9 mouse cellular contexts compared by ENCODE assay signal in genomic region chr4:133217641-133218040, GRCm38 (mm10). TPM values are rescaled to one million over a fixed set of nuclear protein-coding genes. Genes with fewer than 3 reads are reported as not detected.
DNase-seq lines count a peak whose midpoint lies in the region; ATAC-seq and TF ChIP-seq lines count a peak whose summit lies in the region.
"Had no signal": no experiment of that assay in that cellular context is flagged by ENCODE, and none has a peak within 500 bp of the region (broad histone marks: within the 10 kb centered on the region; RNA-seq: fewer than 3 reads in every experiment).

No protein-coding gene starts in this region.

- H3K4me3 ChIP-seq in layer of hippocampus, adult 2 months: no peak overlapping the region
- H3K4me3 ChIP-seq in G1E (ENCODE audit: low read depth, low read length): no peak overlapping the region
- no peak overlapping the region for H3K4me3 ChIP-seq in forebrain, embryonic 12.5 days (replicated peaks)
- no peak overlapping the region for H3K4me3 ChIP-seq in liver, embryonic 14.5 days (ENCODE audit: insufficient read depth in 1 of 2, low read depth in 2 of 2, low read length in 2 of 2)
- H3K4me3 ChIP-seq: lung, embryonic 15.5 days had no signal

- WGBS in forebrain, embryonic 12.5 days: under 1% methylated on average over 5 of the region's 5 CpGs
- WGBS in liver, embryonic 14.5 days (ENCODE audit: insufficient replicate concordance): 5% methylated on average over 5 of the region's 5 CpGs

- no peak overlapping the region for H3K27ac ChIP-seq in layer of hippocampus, adult 2 months
- no peak overlapping the region for H3K27ac ChIP-seq in forebrain, embryonic 12.5 days
- no peak overlapping the region for H3K27ac ChIP-seq in liver, embryonic 14.5 days
- H3K27ac ChIP-seq: lung, embryonic 15.5 days had no signal

- no peak; the same call in 1 of the 2 replicates for ATAC-seq in G1E (ENCODE audit: extremely low read depth, insufficient number of reproducible peaks, low FRiP score, poor library complexity, severe bottlenecking)
- ATAC-seq in forebrain, embryonic 12.5 days (ENCODE audit: low FRiP score): 0 out of 2 replicates have a peak, but pooled peaks have one; percentile 28
- ATAC-seq in liver, embryonic 14.5 days (ENCODE audit: insufficient read depth): no peak
- ATAC-seq in inflammation-experienced regulatory T-cells, adult 6 months: no peak

- no peak overlapping the region for H3K4me2 ChIP-seq in forebrain, embryonic 12.5 days
- no peak overlapping the region for H3K4me2 ChIP-seq in liver, embryonic 14.5 days (ENCODE audit: low read depth)
- H3K4me2 ChIP-seq: lung, embryonic 15.5 days had no signal

- no peaks in the 10 kb centered on the region for H3K36me3 ChIP-seq in G1E (replicated peaks)
- H3K36me3 ChIP-seq in forebrain, embryonic 12.5 days (replicated peaks): no peaks in the 10 kb centered on the region
- H3K36me3 ChIP-seq in liver, embryonic 14.5 days (replicated peaks; ENCODE audit: control insufficient read depth, insufficient read depth, low read depth): no peaks in the 10 kb centered on the region
- H3K36me3 ChIP-seq: lung, embryonic 15.5 days had no signal

- H3K9me3 ChIP-seq in G1E (replicated peaks): no peaks in the 10 kb centered on the region
- no peaks in the 10 kb centered on the region for H3K9me3 ChIP-seq in forebrain, embryonic 12.5 days
- H3K9me3 ChIP-seq in liver, embryonic 14.5 days (ENCODE audit: control insufficient read depth, low read length): no peaks in the 10 kb centered on the region
- H3K9me3 ChIP-seq: lung, embryonic 15.5 days had no signal

- peaks cover 55% of the 10 kb centered on the region for H3K4me1 ChIP-seq in G1E (ENCODE audit: insufficient read depth, low read depth, low read length)
- H3K4me1 ChIP-seq in forebrain, embryonic 12.5 days: peaks cover 21% of the 10 kb centered on the region
- H3K4me1 ChIP-seq in liver, embryonic 14.5 days (replicated peaks; ENCODE audit: control insufficient read depth in 2 of 2, insufficient read depth in 2 of 2, low read length in 1 of 2): peaks cover 0 to 4% of the 10 kb centered on the region in 2 experiments; a peak in 2 of 4 replicates

- no peak for TF ChIP-seq EP300 in liver, embryonic 14.5 days (IDR thresholded peaks at IDR 0.05; ENCODE audit: low read depth)

- no peak overlapping the region for H3K9ac ChIP-seq in forebrain, embryonic 12.5 days
- H3K9ac ChIP-seq in liver, embryonic 14.5 days (replicated peaks): no peak overlapping the region
- H3K9ac ChIP-seq: lung, embryonic 15.5 days had no signal

- TF ChIP-seq CTCF in layer of hippocampus, adult 2 months (conservative IDR thresholded peaks at IDR 0.05): peak; percentile 93
- TF ChIP-seq CTCF in G1E (IDR thresholded peaks at IDR 0.05; ENCODE audit: low read depth, low read length): peak; percentile 97
- TF ChIP-seq CTCF in liver, embryonic 14.5 days (IDR thresholded peaks at IDR 0.05; ENCODE audit: low read depth): peak; percentile 99

- peaks cover 47% of the 10 kb centered on the region for H3K27me3 ChIP-seq in G1E (ENCODE audit: insufficient read depth, low read length)
- peaks cover 66% of the 10 kb centered on the region for H3K27me3 ChIP-seq in forebrain, embryonic 12.5 days
- peaks cover 33% of the 10 kb centered on the region for H3K27me3 ChIP-seq in liver, embryonic 14.5 days (ENCODE audit: control insufficient read depth, insufficient read depth, low read length)

- DNase-seq in layer of hippocampus, adult 2 months (ENCODE audit: low spot score in 2 of 2): no peak
- DNase-seq in layer of hippocampus, adult 9-11 months: no peak
- DNase-seq in G1E (ENCODE audit: low spot score): peak; percentile 53
- peak; percentile 38 for DNase-seq in c-Kit-negative CD71-positive TER-119-positive erythroid progenitor cells, embryonic 14.5 days (ENCODE audit: low read depth, low spot score)
- no peak for DNase-seq in liver, embryonic 14.5 days (ENCODE audit: low read depth in 3 of 3, low spot score in 3 of 3)
- peak; percentile 68 for DNase-seq in right cerebral cortex, postnatal 4 days

RNA-seq across cellular contexts. Expression of gene Gpr3, which starts 5.3 kb away (rescaled TPM):
- total RNA-seq in layer of hippocampus, adult 2 months (2021): 1 to 10 TPM; 5.0 to 5.3 TPM
- total RNA-seq in G1E (2014; fragmentation: Nextera tagmentation) (0.58 TPM in 1 of 2 replicates, not detected in the other), G1E (2017) (0.06 and 0.16 TPM in 2 replicates)
- polyA plus RNA-seq in G1E (2012): 0.02 and 0.10 TPM in 2 replicates
- 0.14 and 0.29 TPM in 2 replicates for polyA plus RNA-seq in forebrain, embryonic 12.5 days (2016; fragmentation: Nextera tagmentation; extraction: Ambion mirVana)
- 0.02 TPM in 1 of 2 replicates, not detected in the other for polyA plus RNA-seq in liver, embryonic 14.5 days (2012; rRNA removed)
- polyA plus RNA-seq in liver, embryonic 14.5 days (2014; fragmentation: Nextera tagmentation; extraction: Ambion mirVana): not detected in 2 replicates
- not detected for polyA plus RNA-seq in inflammation-experienced regulatory T-cells, adult 6 months (2017; shearing (Covaris generic))

RNA-seq across cellular contexts. Expression of gene Cd164l2, which starts 5.7 kb away (rescaled TPM):
- total RNA-seq in layer of hippocampus, adult 2 months (2021): 1 to 10 TPM; 2.3 to 4.2 TPM
- not detected in 2 replicates for total RNA-seq in G1E (2014; fragmentation: Nextera tagmentation)
- not detected in 2 replicates for total RNA-seq in G1E (2017)
- polyA plus RNA-seq in G1E (2012): not detected in 2 replicates
- 0.47 and 0.50 TPM in 2 replicates for polyA plus RNA-seq in forebrain, embryonic 12.5 days (2016; fragmentation: Nextera tagmentation; extraction: Ambion mirVana)
- polyA plus RNA-seq in liver, embryonic 14.5 days (2012; rRNA removed): 0.05 and 0.06 TPM in 2 replicates
- polyA plus RNA-seq in liver, embryonic 14.5 days (2014; fragmentation: Nextera tagmentation; extraction: Ambion mirVana): not detected in 2 replicates
- polyA plus RNA-seq in inflammation-experienced regulatory T-cells, adult 6 months (2017; shearing (Covaris generic)): not detected

RNA-seq across cellular contexts. Expression of gene Map3k6, which starts 23.0 kb away (rescaled TPM):
- 10 to 100 TPM in 1 of 2 experiments, 1 to 10 TPM in 1; 5.8 to 10.5 TPM for total RNA-seq in layer of hippocampus, adult 2 months (2021)
- total RNA-seq in G1E (2014; fragmentation: Nextera tagmentation) (20.9 and 28.4 TPM in 2 replicates), G1E (2017) (27.6 and 29.2 TPM in 2 replicates)
- 85.3 and 87.2 TPM in 2 replicates for polyA plus RNA-seq in G1E (2012)
- 1.3 TPM in 2 replicates for polyA plus RNA-seq in forebrain, embryonic 12.5 days (2016; fragmentation: Nextera tagmentation; extraction: Ambion mirVana)
- 2.0 and 2.4 TPM in 2 replicates for polyA plus RNA-seq in liver, embryonic 14.5 days (2012; rRNA removed)
- polyA plus RNA-seq in liver, embryonic 14.5 days (2014; fragmentation: Nextera tagmentation; extraction: Ambion mirVana): 1.2 and 1.5 TPM in 2 replicates
- under 1 TPM in 1 of 3 experiments, not detected in 2; 0.57 TPM for polyA plus RNA-seq in inflammation-experienced regulatory T-cells, adult 6 months (2017; shearing (Covaris generic))

RNA-seq across cellular contexts. Expression of gene Sytl1, which starts 45.3 kb away (rescaled TPM):
- total RNA-seq in layer of hippocampus, adult 2 months (2021): under 1 TPM; 0.20 to 0.34 TPM
- total RNA-seq in G1E (2014; fragmentation: Nextera tagmentation) (1.2 and 2.5 TPM in 2 replicates), G1E (2017) (0.05 and 0.35 TPM in 2 replicates)
- 1.4 and 1.7 TPM in 2 replicates for polyA plus RNA-seq in G1E (2012)
- polyA plus RNA-seq in forebrain, embryonic 12.5 days (2016; fragmentation: Nextera tagmentation; extraction: Ambion mirVana): 0.74 and 0.80 TPM in 2 replicates
- polyA plus RNA-seq in liver, embryonic 14.5 days (2012; rRNA removed): 0.52 and 0.56 TPM in 2 replicates
- 0.48 and 0.80 TPM in 2 replicates for polyA plus RNA-seq in liver, embryonic 14.5 days (2014; fragmentation: Nextera tagmentation; extraction: Ambion mirVana)
- 10 to 100 TPM; 18.3 to 62.3 (median 43.8) TPM for polyA plus RNA-seq in inflammation-experienced regulatory T-cells, adult 6 months (2017; shearing (Covaris generic))

RNA-seq across cellular contexts. Expression of gene Tmem222, which starts 60.0 kb away (rescaled TPM):
- total RNA-seq in layer of hippocampus, adult 2 months (2021): 10 to 100 TPM; 89.1 to 94.4 TPM
- 33.5 and 34.3 TPM in 2 replicates for total RNA-seq in G1E (2014; fragmentation: Nextera tagmentation)
- total RNA-seq in G1E (2017): 25.2 and 30.3 TPM in 2 replicates
- 30.3 and 30.8 TPM in 2 replicates for polyA plus RNA-seq in G1E (2012)
- polyA plus RNA-seq in forebrain, embryonic 12.5 days (2016; fragmentation: Nextera tagmentation; extraction: Ambion mirVana): 70.9 and 74.3 TPM in 2 replicates
- polyA plus RNA-seq in liver, embryonic 14.5 days (2012; rRNA removed): 31.6 and 35.3 TPM in 2 replicates
- polyA plus RNA-seq in liver, embryonic 14.5 days (2014; fragmentation: Nextera tagmentation; extraction: Ambion mirVana): 36.4 and 38.7 TPM in 2 replicates
- 10 to 100 TPM; 69.3 to 98.0 (median 86.0) TPM for polyA plus RNA-seq in inflammation-experienced regulatory T-cells, adult 6 months (2017; shearing (Covaris generic))

Comparison
In these comparisons a context has a peak if more than half of its experiments do, and no peak if none do; other contexts are left out.
1. DNase-seq: peak in G1E (single experiment), c-Kit-negative CD71-positive TER-119-positive erythroid progenitor cells, embryonic 14.5 days (single experiment) and right cerebral cortex, postnatal 4 days (single experiment); none in layer of hippocampus, adult 2 months (0 of 2), layer of hippocampus, adult 9-11 months (single experiment) and liver, embryonic 14.5 days (0 of 3).
2. RNA of gene Map3k6, which starts 23.0 kb away (polyA plus RNA-seq): 85.3 to 87.2 TPM in G1E; 1.2 to 2.4 TPM in liver, embryonic 14.5 days, 1.3 TPM in forebrain, embryonic 12.5 days and 0.57 TPM in inflammation-experienced regulatory T-cells, adult 6 months; every median in the first group is over 10 times any median in the second.
3. Peak in every context shown above with its lines, with median percentiles within 50 percentile points of each other: CTCF ChIP-seq.